In genomic region chr12:108600864-108601263, GRCm38 (mm10) we compare ENCODE assay signal across 15 mouse cellular contexts. TPM values are rescaled to one million over a fixed set of nuclear protein-coding genes. Genes with fewer than 3 reads are reported as not detected.
DNase-seq lines count a peak whose midpoint lies in the region; ATAC-seq lines count a peak whose summit lies in the region.
"Had no signal": no experiment of that assay in that cellular context is flagged by ENCODE, and none has a peak within 500 bp of the region (broad histone marks: within the 10 kb centered on the region; RNA-seq: fewer than 3 reads in every experiment).

No protein-coding gene starts in this region.

- peak overlapping the region; percentile 38; the same call in 1 of the 2 replicates for H3K27ac ChIP-seq in heart, embryonic 16.5 days (ENCODE audit: low read length)
- H3K27ac ChIP-seq in embryonic facial prominence, embryonic 14.5 days (replicated peaks; ENCODE audit: low read depth, low read length), result peak overlapping the region; percentile 30; the same call in 1 of the 2 replicates
- H3K27ac ChIP-seq: limb, embryonic 15.5 days; lung, embryonic 15.5 days had no signal

- no peaks in the 10 kb centered on the region for H3K27me3 ChIP-seq in heart, embryonic 16.5 days (ENCODE audit: control insufficient read depth, insufficient read depth, low read length)
- H3K27me3 ChIP-seq in embryonic facial prominence, embryonic 14.5 days (replicated peaks; ENCODE audit: control insufficient read depth, insufficient read depth, low read length), result no peaks in the 10 kb centered on the region
- H3K27me3 ChIP-seq: limb, embryonic 15.5 days; lung, embryonic 15.5 days had no signal

- H3K9me3 ChIP-seq in heart, embryonic 16.5 days (replicated peaks; ENCODE audit: control insufficient read depth, low read length), result no peaks in the 10 kb centered on the region
- H3K9me3 ChIP-seq in embryonic facial prominence, embryonic 14.5 days (ENCODE audit: control insufficient read depth, low read length), result no peaks in the 10 kb centered on the region
- H3K9me3 ChIP-seq: limb, embryonic 15.5 days; lung, embryonic 15.5 days had no signal

- no peak overlapping the region; the same call in 1 of the 2 replicates for H3K9ac ChIP-seq in heart, embryonic 16.5 days (ENCODE audit: low read length)
- no peak overlapping the region for H3K9ac ChIP-seq in embryonic facial prominence, embryonic 14.5 days (ENCODE audit: low read depth, low read length)
- H3K9ac ChIP-seq: limb, embryonic 15.5 days; lung, embryonic 15.5 days had no signal

- no peak overlapping the region for H3K4me3 ChIP-seq in heart, embryonic 16.5 days (ENCODE audit: low read length)
- H3K4me3 ChIP-seq in embryonic facial prominence, embryonic 14.5 days (ENCODE audit: low read depth, low read length), result no peak overlapping the region
- H3K4me3 ChIP-seq: limb, embryonic 15.5 days; lung, embryonic 15.5 days had no signal

- 0 out of 2 replicates have a peak overlapping the region, but pooled peaks have one; percentile 6 for H3K4me2 ChIP-seq in heart, embryonic 16.5 days (ENCODE audit: low read depth, low read length)
- no peak overlapping the region for H3K4me2 ChIP-seq in embryonic facial prominence, embryonic 14.5 days (ENCODE audit: low read depth, low read length)
- H3K4me2 ChIP-seq: limb, embryonic 15.5 days; lung, embryonic 15.5 days had no signal

- DNase-seq in heart, adult 9 months (ENCODE audit: low spot score in 2 of 2), result no peak
- DNase-seq in CD8-positive naive resting alpha-beta T cell, adult 2 months (ENCODE audit: low read depth in 2 of 2, low spot score in 2 of 2), result peak; percentile 18 to 31
- DNase-seq in embryonic facial prominence, embryonic 14.5 days (ENCODE audit: low spot score), result peak; percentile 20
- no peak for DNase-seq in natural killer cell, adult 2 months (ENCODE audit: low spot score in 2 of 2)
- DNase-seq: adrenal gland, postnatal 14 days; cerebellum, postnatal 25 days; heart, postnatal 36 days; kidney, postnatal 36 days; layer of hippocampus, postnatal 36 days had no signal

- 0 out of 2 replicates have a peak, but pooled peaks have one; percentile 25 for ATAC-seq in heart, embryonic 16.5 days (replicated peaks; ENCODE audit: extremely low read depth, insufficient read depth, low FRiP score)
- ATAC-seq in embryonic facial prominence, embryonic 14.5 days (ENCODE audit: low read depth), result no peak
- peak; percentile 83 for ATAC-seq in megakaryocyte progenitor cell, adult 5-6 weeks (replicated peaks; ENCODE audit: poor library complexity)
- no peak for ATAC-seq in inflammation-experienced regulatory T-cells, adult 6 months
- ATAC-seq: intestine, postnatal 0 days had no signal

- 72% methylated on average over 4 of the region's 4 CpGs for WGBS in heart, embryonic 16.5 days
- WGBS in embryonic facial prominence, embryonic 14.5 days, result 54% methylated on average over 4 of the region's 4 CpGs

- H3K4me1 ChIP-seq in heart, embryonic 16.5 days (ENCODE audit: control insufficient read depth, insufficient read depth, low read length), result peaks cover 17% of the 10 kb centered on the region
- H3K4me1 ChIP-seq in embryonic facial prominence, embryonic 14.5 days (ENCODE audit: control insufficient read depth, insufficient read depth, low read length), result peaks cover 28% of the 10 kb centered on the region

- no peaks in the 10 kb centered on the region for H3K36me3 ChIP-seq in heart, embryonic 16.5 days (ENCODE audit: control insufficient read depth, insufficient read depth)
- 0 out of 2 replicates have a peak, but pooled peaks cover 5% of the 10 kb centered on the region for H3K36me3 ChIP-seq in embryonic facial prominence, embryonic 14.5 days (ENCODE audit: control insufficient read depth, insufficient read depth, low read length)
- H3K36me3 ChIP-seq: limb, embryonic 15.5 days had no signal

RNA-seq across cellular contexts. Expression of gene Evl, which starts 46.3 kb away (rescaled TPM):
- 25.8 and 31.0 TPM in 2 replicates for polyA plus RNA-seq in heart, embryonic 16.5 days (2015; fragmentation: Nextera tagmentation; extraction: Ambion mirVana)
- 62.7 and 66.4 TPM in 2 replicates for polyA plus RNA-seq in embryonic facial prominence, embryonic 14.5 days (2014; fragmentation: Nextera tagmentation; extraction: Ambion mirVana)
- total RNA-seq in megakaryocyte progenitor cell, adult 5-6 weeks (2015), result 38.1 and 45.9 TPM in 2 replicates
- total RNA-seq in megakaryocyte progenitor cell, adult 5-6 weeks (2017), result 17.0 and 38.9 TPM in 2 replicates
- 100 to 1,000 TPM; 124 to 306 (median 304) TPM for polyA plus RNA-seq in inflammation-experienced regulatory T-cells, adult 6 months (2017; shearing (Covaris generic))

Comparison
In these comparisons a context has a peak if more than half of its experiments do, and no peak if none do; other contexts are left out.
1. ATAC-seq: peak in heart, embryonic 16.5 days (single experiment) and megakaryocyte progenitor cell, adult 5-6 weeks (single experiment); none in embryonic facial prominence, embryonic 14.5 days (single experiment) and inflammation-experienced regulatory T-cells, adult 6 months (single experiment).
2. DNase-seq: peak in CD8-positive naive resting alpha-beta T cell, adult 2 months (2 of 2) and embryonic facial prominence, embryonic 14.5 days (single experiment); none in heart, adult 9 months (0 of 2) and natural killer cell, adult 2 months (0 of 2).